Comparison of ENCODE assay signal across 8 mouse cellular contexts in genomic region chr3:88772399-88772798, GRCm38 (mm10). TPM values are rescaled to one million over a fixed set of nuclear protein-coding genes. Genes with fewer than 3 reads are reported as not detected.
A peak's percentile ranks its signal among the peaks of the same experiment; 100 is the strongest.
DNase-seq lines count a peak whose midpoint lies in the region; TF ChIP-seq lines count a peak whose summit lies in the region.
"Not testable (repeated sequence)": the region's sequence is repeated elsewhere in the genome, so short reads cannot be mapped to it uniquely, and the experiment has no call there.

No protein-coding gene starts in this region.

- intact Hi-C loops in gastrocnemius, postnatal 14 days (cut with DNase I; ENCODE audit: low total_unique reads); left cerebral cortex, adult 2 months (cut with DNase I): not testable (repeated sequence)

- DNase-seq in adrenal gland, adult (ENCODE audit: inconsistent age in 2 of 2, low spot score in 1 of 2) = peak; percentile 92 to 96
- peak; percentile 83 for DNase-seq in embryo, embryonic 10 days (ENCODE audit: low spot score)
- peak; percentile 80 for DNase-seq in gastrocnemius, postnatal 14 days
- peak; percentile 92 for DNase-seq in induced T-regulatory cell, adult 2 months (ENCODE audit: low read depth)
- DNase-seq in left cerebral cortex, adult 2 months (ENCODE audit: extremely low spot score in 1 of 2, low spot score in 2 of 2) = peak; percentile 92 to 94
- peak; percentile 94 for DNase-seq in lung, postnatal 36 days
- peak; percentile 81 for DNase-seq in retina, embryonic 14.5 days (ENCODE audit: low spot score)
- peak; percentile 93 for DNase-seq in thymus, postnatal 25 days

- not testable (repeated sequence) for TF ChIP-seq CTCF in left cerebral cortex, adult 2 months (IDR thresholded peaks at IDR 0.05)

- not testable (repeated sequence) for H3K27ac ChIP-seq in left cerebral cortex, adult 2 months

- H3K4me3 ChIP-seq in left cerebral cortex, adult 2 months = peak overlapping the region; percentile 44

RNA-seq across cellular contexts. Expression of gene Syt11, which starts 2.6 kb away (rescaled TPM):
- total RNA-seq in gastrocnemius, postnatal 14 days (2021) = 1 to 10 TPM; 3.7 to 4.2 TPM
- 100 to 1,000 TPM; 513 to 521 TPM for total RNA-seq in left cerebral cortex, adult 2 months (2021)

RNA-seq across cellular contexts. Expression of gene Rit1, which starts 55.8 kb away (rescaled TPM):
- 10 to 100 TPM; 17.3 to 21.4 TPM for total RNA-seq in gastrocnemius, postnatal 14 days (2021)
- 10 to 100 TPM; 41.1 to 45.8 TPM for total RNA-seq in left cerebral cortex, adult 2 months (2021)

Comparison
In these comparisons a context has a peak if more than half of its experiments do, and no peak if none do; other contexts are left out.
1. RNA of gene Syt11, which starts 2.6 kb away (total RNA-seq): 513 to 521 TPM in left cerebral cortex, adult 2 months; 3.7 to 4.2 TPM in gastrocnemius, postnatal 14 days; every median in the first group is over 10 times any median in the second.
2. Peak in every context shown above with its lines, with median percentiles within 50 percentile points of each other: DNase-seq.